Mouse (Mus musculus) gastrocnemius, postnatal 4 days (tissue): ENCODE measurements at regions not wholly inside any gene's neighbourhood (a gene's known extent, or its start where the extent isn't known, plus 50 kb on each side); places are given as distances from the start of the nearest gene placed in this dataset.

ENCODE experiments used
- DNase-seq, 2 experiments: peaks; one replicate each; pipeline ENCODE4 v3.0.0; 2021 to 2022; ENCODE audit warnings: low spot score in 2 of 2, mixed read lengths in 2 of 2

DNA sequence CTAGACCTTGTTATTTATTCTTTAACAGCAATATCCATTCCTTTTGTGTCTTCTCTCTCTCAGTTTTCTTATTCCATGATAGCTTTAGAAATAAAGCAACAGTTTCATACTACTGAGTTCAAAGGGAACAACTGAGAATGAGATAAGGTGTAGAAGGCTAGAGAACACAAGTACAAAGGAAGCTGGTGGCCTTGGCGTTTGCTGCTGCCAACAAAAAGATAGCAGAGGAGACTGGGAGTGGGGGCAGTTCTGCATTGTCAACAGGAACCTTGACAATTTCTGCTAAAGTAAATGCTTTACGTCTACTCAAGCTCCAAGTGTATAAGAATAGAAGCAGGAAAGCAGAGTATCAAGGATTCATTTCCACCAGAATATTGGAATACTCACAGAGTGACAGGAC lies 109.3 kb upstream of the B430305J03Rik start:
- no peak for DNase-seq

DNA sequence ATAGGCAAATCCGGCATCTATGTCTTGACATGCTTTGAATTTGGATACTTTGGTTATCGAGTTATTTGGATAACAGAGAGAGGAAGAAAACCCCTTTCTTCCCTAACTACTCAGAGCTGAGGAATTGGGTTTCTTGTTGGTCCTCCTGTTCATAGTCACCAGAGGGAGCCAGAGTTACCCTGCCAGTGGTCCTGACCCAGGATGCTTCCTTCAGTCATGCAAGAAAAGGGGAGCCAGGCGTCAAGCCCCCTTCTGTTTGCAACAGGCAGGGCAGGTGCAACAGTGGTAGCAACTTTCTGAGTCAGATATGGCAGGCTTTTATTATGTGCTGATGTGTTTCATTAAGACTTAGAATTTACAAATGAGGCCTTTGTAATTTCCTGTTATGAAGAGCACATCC lies 101.4 kb upstream of the B430305J03Rik start:
- peak in 1 of 2 experiments; percentile 23 for DNase-seq

DNA sequence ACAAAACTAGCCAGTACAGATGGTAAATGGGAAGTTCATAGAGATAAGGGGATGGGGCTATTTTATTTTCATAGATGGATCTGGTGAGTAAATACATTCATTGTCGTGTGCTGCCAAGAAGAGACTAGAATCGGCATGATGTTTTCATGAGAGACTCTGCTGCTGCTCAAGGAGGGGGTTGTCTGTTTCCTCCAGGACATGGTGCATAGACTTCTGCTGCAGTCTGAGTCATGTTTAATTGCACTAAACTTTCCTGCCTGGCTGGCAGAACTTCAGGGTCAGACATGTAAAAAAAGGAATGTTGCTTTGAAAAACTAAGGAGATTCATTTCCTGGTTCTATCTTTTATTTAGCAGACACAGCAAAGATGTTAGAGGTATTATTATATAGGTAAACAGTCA lies 100.9 kb upstream of the B430305J03Rik start:
- DNase-seq = no peak

DNA sequence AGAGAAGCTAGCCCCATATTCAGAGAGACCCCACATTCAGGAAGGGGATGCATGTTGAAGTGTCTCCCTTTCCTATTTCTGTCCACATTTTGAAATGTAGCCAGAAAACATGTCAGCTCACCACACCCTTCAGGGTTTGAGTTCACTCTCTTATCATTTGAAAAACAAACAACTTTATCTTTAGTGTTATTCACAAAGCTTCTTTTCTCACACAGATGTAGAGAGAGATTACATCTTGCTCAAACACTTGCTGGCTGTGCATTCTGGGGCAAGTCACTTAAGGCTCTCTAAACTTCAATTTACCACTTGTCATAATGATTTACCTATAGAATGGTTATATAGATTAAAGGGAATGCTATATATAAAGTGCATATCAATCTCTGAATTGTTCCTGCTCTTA lies 94.3 kb upstream of the B430305J03Rik start:
- no peak for DNase-seq

- no peak for DNase-seq
Measured at GRCm38 (mm10) chr3:61456598-61456997, 90.8 kb upstream of the B430305J03Rik start.

- DNase-seq = no peak
Measured at GRCm38 (mm10) chr3:61442000-61442739, 76.4 kb upstream of the B430305J03Rik start.

DNA sequence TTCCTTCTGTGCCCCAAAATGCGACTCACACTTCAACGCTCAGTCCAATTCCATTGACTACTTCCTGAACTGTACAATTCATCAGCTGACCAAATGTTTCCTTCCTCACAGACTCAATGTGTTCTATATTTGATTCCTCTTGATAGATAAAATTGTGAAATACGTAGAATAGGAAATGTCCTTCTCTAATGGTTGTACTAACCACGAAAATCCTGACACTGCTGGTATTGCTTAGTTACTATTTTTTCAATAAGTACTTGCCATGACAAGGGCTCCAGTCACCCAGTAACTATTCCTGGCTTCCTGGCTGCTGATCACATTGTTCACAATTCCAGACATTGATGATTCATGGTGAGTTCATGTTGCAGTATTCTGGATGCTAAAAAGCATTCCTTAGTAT lies 75.7 kb upstream of the B430305J03Rik start:
- no peak for DNase-seq

- no peak for DNase-seq
Measured at GRCm38 (mm10) chr3:61428713-61429112, 63.0 kb upstream of the B430305J03Rik start.

GRCm38 (mm10) chr3:61423945-61424344 lies 58.2 kb upstream of the B430305J03Rik start:
- no peak for DNase-seq

- no peak for DNase-seq
Measured at GRCm38 (mm10) chr3:61419706-61420105, 54.0 kb upstream of the B430305J03Rik start.

GRCm38 (mm10) chr3:61418096-61418495 lies 52.3 kb upstream of the B430305J03Rik start:
- no peak for DNase-seq
